Mouse (Mus musculus) C2C12 (cell line): Measurements from ENCODE around the gene Espn.

Experiments used
- CEBPB ChIP-seq: IDR thresholded peaks from one replicate; pipeline ENCODE4 v1.6.1; 2011; ENCODE audit warnings: low read depth, mild to moderate bottlenecking, control low read depth, moderate library complexity
- CTCF ChIP-seq: IDR thresholded peaks from one replicate; pipeline ENCODE4 v1.5.1; 2011; ENCODE audit not compliant: control insufficient read depth, insufficient read depth, insufficient read length
- USF1 ChIP-seq: IDR thresholded peaks from one replicate; pipeline ENCODE4 v1.6.1; 2011; ENCODE audit warnings: low read depth, mild to moderate bottlenecking, control low read depth, moderate library complexity

DNA sequence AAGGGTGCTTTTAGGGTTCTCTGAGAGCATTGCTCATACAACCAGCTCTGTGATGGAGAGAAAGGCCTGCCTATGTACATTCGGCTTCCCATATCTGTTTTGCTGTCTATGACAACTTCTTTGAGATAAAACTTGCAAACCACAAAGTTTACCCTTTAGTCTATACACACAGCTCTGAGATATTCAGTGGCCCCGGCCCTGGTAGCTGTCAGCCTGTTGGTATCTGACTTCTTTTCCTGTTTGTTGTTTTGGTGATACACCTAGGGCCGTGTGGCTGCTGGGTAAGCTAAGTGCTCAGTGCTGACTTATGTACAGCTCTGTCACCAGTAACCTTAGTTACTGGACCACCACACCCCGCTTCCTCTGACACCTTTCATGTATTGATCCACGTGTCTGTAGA, 45.4 kb upstream of the Espn start:
- no peak for TF ChIP-seq USF1
- TF ChIP-seq CTCF = no peak
- TF ChIP-seq CEBPB = no peak
